Mouse (Mus musculus): ENCODE measurements around the gene Rab3a.

GRCm38 (mm10) chr8:70780093-70780492, 25.6 kb downstream of the Rab3a start:
- TF ChIP-seq HCFC1 (IDR thresholded peaks at IDR 0.05; ENCODE audit: borderline replicate concordance, insufficient read depth, low read length) (no peak), ZNF384 (IDR thresholded peaks at IDR 0.05; ENCODE audit: low read depth, low read length) (no peak), CHD2 (IDR thresholded peaks at IDR 0.05; ENCODE audit: low read depth, low read length) (no peak)
